Mouse (Mus musculus): Measurements from ENCODE around the gene Pimreg.

DNA sequence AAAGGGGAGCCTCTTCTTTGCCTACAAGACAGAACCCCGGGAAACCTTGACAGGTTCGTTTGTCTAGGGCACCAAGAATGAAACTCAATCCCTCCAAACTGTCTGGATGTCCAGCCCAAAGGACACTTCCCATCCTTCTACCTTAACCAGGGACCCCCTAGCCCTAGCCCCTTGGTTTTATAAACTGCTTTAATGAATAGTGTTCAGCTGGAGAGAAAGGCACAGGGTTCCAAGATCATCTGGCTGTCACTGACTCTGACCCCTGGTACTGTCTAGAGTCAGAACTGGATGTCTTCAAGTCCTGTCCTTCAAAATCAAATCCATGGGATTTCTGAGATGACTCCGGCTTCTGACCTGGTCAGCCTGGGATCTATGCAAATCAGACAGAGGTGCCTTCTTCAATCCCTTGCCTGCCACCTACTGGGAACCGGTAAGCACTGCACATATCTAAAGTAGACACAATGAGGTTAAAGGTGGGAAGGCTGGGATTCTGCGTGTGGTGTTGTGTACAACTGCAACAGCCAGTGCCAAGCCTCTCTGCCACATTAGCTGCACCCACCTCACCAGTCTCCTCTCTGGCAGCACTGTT is 17.5 kb upstream of the Pimreg start:
- TF ChIP-seq CTCF (IDR thresholded peaks at IDR 0.05; ENCODE audit: extremely low read depth, insufficient read length, insufficient replicate concordance, low read depth, low read length): peak; percentile 67; the same call in 1 of the 2 replicates
- TF ChIP-seq POLR2A (IDR thresholded peaks at IDR 0.05; ENCODE audit: low read depth, low read length): no peak
